Mouse (Mus musculus) olfactory bulb, adult 2 months (tissue): ENCODE measurements around the gene Fthl17a.

Experiments
- CTCF ChIP-seq: fragments of 200-500 bp; IDR thresholded peaks from 2 replicates; pipeline ENCODE4 v1.5.1; 2012; ENCODE audit warnings: low read depth, mild to moderate bottlenecking, low read length, moderate library complexity; ENCODE audit not compliant: insufficient read depth
- POLR2A ChIP-seq: fragments of 200-500 bp; IDR thresholded peaks from 2 replicates; pipeline ENCODE4 v1.6.1; 2012; ENCODE audit warnings: mild to moderate bottlenecking, low read depth, low read length, moderate library complexity; ENCODE audit not compliant: insufficient read depth

DNA sequence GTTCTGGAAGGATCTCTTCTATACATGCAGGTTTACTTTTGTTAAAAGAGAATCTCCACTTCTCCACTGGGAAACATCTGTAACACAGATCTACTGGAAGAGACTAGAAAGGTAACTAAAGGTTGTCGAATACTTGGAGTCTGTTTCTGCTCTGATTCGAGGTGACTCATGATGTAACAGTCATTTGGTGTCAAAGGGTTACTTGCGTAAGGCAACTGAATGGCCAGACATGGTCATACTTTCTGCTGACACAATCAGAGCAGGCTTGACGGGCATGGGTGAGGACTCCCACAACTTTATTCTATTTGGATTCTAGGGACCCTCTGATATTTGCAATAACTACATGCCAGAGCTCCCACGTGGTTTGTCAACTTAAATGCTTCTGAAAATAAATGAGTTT lies 43.3 kb downstream of the Fthl17a start:
- TF ChIP-seq CTCF (no peak), POLR2A (no peak)
